17 mouse cellular contexts compared by ENCODE assay signal in genomic region chr13:49069979-49070378, GRCm38 (mm10).
"Had no signal": no experiment of that assay in that cellular context is flagged by ENCODE, and none has a peak within 500 bp of the region (broad histone marks: within the 10 kb centered on the region; RNA-seq: fewer than 3 reads in every experiment).

No protein-coding gene starts in this region.

- DNase-seq: kidney, adult 18-20 months; kidney, adult 9 months; kidney, postnatal 14 days; kidney, postnatal 4 days; lung, adult 18-20 months; lung, postnatal 10 days; lung, postnatal 36 days; retina, postnatal 1 day; thymus, postnatal 25 days had no signal

- H3K36me3 ChIP-seq: liver, embryonic 15.5 days; lung, embryonic 15.5 days had no signal

- H3K27ac ChIP-seq: liver, embryonic 15.5 days; lung, embryonic 15.5 days; midbrain, embryonic 10.5 days; midbrain, embryonic 13.5 days; neural tube, embryonic 12.5 days had no signal

- H3K9ac ChIP-seq: liver, embryonic 15.5 days; lung, embryonic 15.5 days; midbrain, embryonic 13.5 days; neural tube, embryonic 12.5 days had no signal

- H3K4me3 ChIP-seq: liver, embryonic 15.5 days; lung, embryonic 15.5 days; megakaryocyte, embryonic 14.5 days; midbrain, embryonic 10.5 days; midbrain, embryonic 13.5 days; neural tube, embryonic 12.5 days had no signal

- H3K9me3 ChIP-seq: liver, embryonic 15.5 days; lung, embryonic 15.5 days; megakaryocyte, embryonic 14.5 days; midbrain, embryonic 10.5 days; midbrain, embryonic 13.5 days; neural tube, embryonic 12.5 days had no signal

- ATAC-seq: midbrain, embryonic 13.5 days; midbrain, embryonic 16.5 days had no signal

- H3K4me1 ChIP-seq: liver, embryonic 15.5 days; lung, embryonic 15.5 days; megakaryocyte, embryonic 14.5 days; midbrain, embryonic 10.5 days; midbrain, embryonic 13.5 days; neural tube, embryonic 12.5 days had no signal

- H3K27me3 ChIP-seq: liver, embryonic 15.5 days; lung, embryonic 15.5 days; midbrain, embryonic 13.5 days; neural tube, embryonic 12.5 days had no signal

- H3K4me2 ChIP-seq: liver, embryonic 11.5 days; liver, embryonic 15.5 days; lung, embryonic 15.5 days; midbrain, embryonic 13.5 days; neural tube, embryonic 12.5 days had no signal
